Mouse (Mus musculus) heart, embryonic 11.5 days (tissue): ENCODE results near the gene Ablim1. TPM values are rescaled to one million over a fixed set of nuclear protein-coding genes. Genes with fewer than 3 reads are reported as not detected.

Experiments
- ATAC-seq: fragments of 200-750 bp; cut with Nextera tagmentation; replicated peaks from 2 replicates; pipeline ENCODE4 v1.8.0; 2017; ENCODE audit warnings: moderate library complexity; ENCODE audit not compliant: insufficient number of reproducible peaks, low FRiP score, low TSS enrichment
- H3K27ac ChIP-seq: fragments of 300-500 bp; sonication (generic); 2 replicates; pipeline ENCODE4 v1.5.1; 2014; ENCODE audit warnings: mild to moderate bottlenecking, low read depth, low read length
- H3K27me3 ChIP-seq: fragments of 300-500 bp; sonication (generic); 2 replicates; pipeline ENCODE4 v1.6.1; 2014; ENCODE audit warnings: mild to moderate bottlenecking, low read length, mixed read lengths; ENCODE audit not compliant: control insufficient read depth, insufficient read depth
- H3K36me3 ChIP-seq: fragments of 300-500 bp; sonication (generic); 2 replicates; pipeline ENCODE4 v1.6.1; 2014; ENCODE audit warnings: mild to moderate bottlenecking, low read length, moderate library complexity, mixed read lengths; ENCODE audit not compliant: control insufficient read depth, insufficient read depth
- H3K4me1 ChIP-seq: fragments of 300-500 bp; sonication (generic); 2 replicates; pipeline ENCODE4 v1.6.1; 2014; ENCODE audit warnings: low read length; ENCODE audit not compliant: control insufficient read depth, insufficient read depth
- H3K4me2 ChIP-seq: fragments of 300-500 bp; sonication (generic); 2 replicates; pipeline ENCODE4 v1.6.1; 2014; ENCODE audit warnings: mild to moderate bottlenecking, moderate library complexity
- H3K4me3 ChIP-seq: fragments of 300-500 bp; sonication (generic); 2 replicates; pipeline ENCODE4 v1.5.1; 2014; ENCODE audit warnings: low read depth, low read length
- H3K9ac ChIP-seq: fragments of 300-500 bp; sonication (generic); 2 replicates; pipeline ENCODE4 v1.6.1; 2014; ENCODE audit warnings: mild to moderate bottlenecking, low read depth, low read length, moderate library complexity
- H3K9me3 ChIP-seq: fragments of 300-500 bp; sonication (generic); replicated peaks from 2 replicates; pipeline ENCODE4 v1.6.1; 2016; ENCODE audit warnings: low read length; ENCODE audit not compliant: control insufficient read depth
- WGBS: fragments of 180-500 bp; shearing (Covaris S2); extraction: QIAGEN DNeasy Blood & Tissue Kit; methylation state at CpG from one replicate; pipeline ENCODE4 v1.1.7; 2014; ENCODE audit not compliant: insufficient replicate concordance; 5-methylcytosine and 5-hydroxymethylcytosine counted together
- polyA plus RNA-seq: library from polyadenylated mRNA; unstranded; fragments of >200 nt; fragmentation: Nextera tagmentation; extraction: Ambion mirVana; gene quantifications from 2 replicates; pipeline ENCODE4 v1.2.1, GENCODE M21; 2014

Ablim1 gene
- polyA plus RNA-seq, 1 experiment from 2014 or later = 45.8 TPM

DNA sequence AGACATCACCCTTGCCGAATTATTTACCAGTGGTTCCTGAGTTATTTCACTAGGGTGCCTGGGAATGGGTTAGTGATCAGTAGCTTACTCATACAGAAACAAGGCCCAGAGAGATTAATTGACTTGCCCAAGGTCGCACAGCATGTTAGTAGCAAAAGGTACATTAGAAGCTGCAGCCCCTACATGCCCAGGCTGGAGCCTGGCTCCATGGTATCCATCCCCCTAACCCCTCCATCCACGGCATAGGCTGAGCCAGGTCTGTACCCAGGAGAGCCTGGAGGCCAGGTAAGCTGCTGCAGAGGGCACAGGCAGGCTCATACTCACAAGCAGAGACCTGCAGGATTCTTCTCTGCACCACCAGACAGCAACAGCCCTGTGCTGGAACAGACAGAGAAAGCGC lies 312.8 kb downstream of the Ablim1 start:
- no peaks in the 10 kb centered on the region for H3K9me3 ChIP-seq
- no peak for ATAC-seq
- no peaks in the 10 kb centered on the region for H3K36me3 ChIP-seq
- no peak overlapping the region for H3K9ac ChIP-seq
- no peak overlapping the region for H3K4me2 ChIP-seq
- H3K27me3 ChIP-seq = no peaks in the 10 kb centered on the region; the same call in 1 of the 2 replicates
- H3K27ac ChIP-seq = no peak overlapping the region
- no peak overlapping the region for H3K4me3 ChIP-seq
- 84% methylated on average over 4 of the region's 4 CpGs for WGBS
- peaks cover 9% of the 10 kb centered on the region for H3K4me1 ChIP-seq

DNA sequence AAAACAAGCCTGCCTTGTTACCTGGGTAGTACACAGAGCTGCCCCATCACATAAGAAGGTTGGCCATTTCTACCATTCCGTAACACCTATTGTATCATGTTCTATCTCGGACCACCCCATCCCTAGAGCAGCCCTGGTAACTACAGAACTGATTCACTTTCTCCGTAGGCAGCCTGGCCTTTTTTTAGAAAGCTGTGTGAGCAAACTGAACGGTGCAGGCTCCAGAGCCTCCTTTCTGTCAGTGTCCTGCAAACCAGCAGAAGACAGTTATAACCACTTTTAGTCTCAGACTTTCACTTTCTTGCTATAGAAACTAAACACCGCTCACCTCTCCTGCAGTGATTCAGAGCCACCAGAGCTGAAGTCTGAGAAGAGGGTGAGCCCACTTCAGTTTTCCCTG lies 314.1 kb downstream of the Ablim1 start:
- no peaks in the 10 kb centered on the region for H3K27me3 ChIP-seq
- H3K4me1 ChIP-seq = peaks cover 11% of the 10 kb centered on the region
- 64% methylated on average over 5 of the region's 5 CpGs for WGBS
- H3K27ac ChIP-seq = no peak overlapping the region
- ATAC-seq = no peak
- no peak overlapping the region for H3K4me3 ChIP-seq
- H3K4me2 ChIP-seq = no peak overlapping the region
- no peaks in the 10 kb centered on the region for H3K36me3 ChIP-seq
- peak overlapping the region; percentile 3; the same call in 1 of the 2 replicates for H3K9ac ChIP-seq
- no peaks in the 10 kb centered on the region for H3K9me3 ChIP-seq

DNA sequence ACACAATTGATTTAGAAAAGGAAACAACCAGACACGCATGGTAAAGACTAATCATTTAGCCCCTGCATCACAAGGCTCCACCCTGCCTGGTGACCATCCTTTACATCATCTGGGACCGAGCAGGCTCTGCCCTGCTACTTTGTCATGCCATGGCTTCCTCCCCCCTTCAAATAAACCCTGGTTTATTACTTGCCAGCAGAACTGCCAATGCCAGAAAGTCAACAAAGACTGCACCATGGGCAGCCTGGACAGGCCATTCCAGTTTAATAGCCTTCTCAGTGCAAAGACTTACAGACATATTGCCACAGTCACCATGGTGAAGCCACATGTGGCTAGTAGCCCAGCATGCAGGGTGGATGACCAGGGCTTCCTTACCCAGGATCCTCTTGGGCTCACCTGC lies 314.9 kb downstream of the Ablim1 start:
- H3K9me3 ChIP-seq = no peaks in the 10 kb centered on the region
- no peak overlapping the region for H3K9ac ChIP-seq
- peaks cover 11% of the 10 kb centered on the region for H3K4me1 ChIP-seq
- ATAC-seq = no peak
- H3K36me3 ChIP-seq = no peaks in the 10 kb centered on the region
- H3K27ac ChIP-seq = no peak overlapping the region
- no peak overlapping the region for H3K4me3 ChIP-seq
- H3K27me3 ChIP-seq = no peaks in the 10 kb centered on the region
- WGBS = 60% methylated on average over 2 of the region's 2 CpGs
- H3K4me2 ChIP-seq = no peak overlapping the region

DNA sequence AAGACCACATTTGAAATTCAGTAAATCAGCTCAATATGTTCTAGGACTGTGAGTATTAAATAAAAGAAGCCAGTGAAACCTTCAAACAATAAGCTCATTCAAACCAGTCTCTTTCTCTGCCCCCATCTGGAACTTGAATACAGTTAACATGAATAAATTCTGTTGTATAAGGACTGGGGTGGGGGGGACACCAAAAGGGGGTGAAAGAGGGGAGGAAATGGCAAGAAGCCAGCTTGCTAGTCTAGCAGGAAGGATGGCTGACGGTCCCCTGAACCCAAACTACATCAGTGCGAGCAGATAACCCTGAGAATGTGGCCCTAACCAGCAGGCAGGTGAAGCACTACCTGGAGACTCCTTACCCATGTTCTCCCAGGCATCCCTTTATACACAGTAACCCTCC lies 315.8 kb downstream of the Ablim1 start:
- H3K27ac ChIP-seq = no peak overlapping the region
- H3K4me2 ChIP-seq = no peak overlapping the region
- H3K4me1 ChIP-seq = peaks cover 11% of the 10 kb centered on the region
- no peak overlapping the region for H3K9ac ChIP-seq
- H3K36me3 ChIP-seq = no peaks in the 10 kb centered on the region
- 82% methylated on average over 2 of the region's 2 CpGs for WGBS
- no peak overlapping the region for H3K4me3 ChIP-seq
- H3K27me3 ChIP-seq = no peaks in the 10 kb centered on the region
- no peaks in the 10 kb centered on the region for H3K9me3 ChIP-seq
- no peak for ATAC-seq

DNA sequence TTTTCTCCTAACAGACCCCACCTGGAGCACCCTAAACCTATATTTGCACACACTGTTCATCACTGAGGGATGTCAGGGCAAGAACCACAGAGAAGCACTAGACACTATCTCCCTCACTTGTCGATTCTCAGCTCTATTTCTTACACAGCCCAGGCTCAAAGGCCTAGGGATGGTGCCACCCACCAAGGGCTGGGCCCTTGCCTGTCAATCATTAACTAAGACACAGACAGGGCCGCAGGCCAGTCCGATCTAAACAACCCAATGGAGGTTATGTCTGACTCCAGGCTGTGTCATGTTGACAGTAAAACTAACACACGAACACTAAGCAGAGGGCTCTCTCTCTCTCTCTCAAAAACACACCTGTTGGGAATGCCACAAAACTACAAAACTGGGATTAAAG lies 316.4 kb downstream of the Ablim1 start:
- no peak overlapping the region for H3K4me3 ChIP-seq
- no peaks in the 10 kb centered on the region for H3K27me3 ChIP-seq
- peaks cover 11% of the 10 kb centered on the region for H3K4me1 ChIP-seq
- no peak overlapping the region for H3K4me2 ChIP-seq
- H3K9me3 ChIP-seq = no peaks in the 10 kb centered on the region
- ATAC-seq = no peak
- no peak overlapping the region for H3K9ac ChIP-seq
- no peak overlapping the region for H3K27ac ChIP-seq
- H3K36me3 ChIP-seq = no peaks in the 10 kb centered on the region
- WGBS = 74% methylated on average over 4 of the region's 4 CpGs

DNA sequence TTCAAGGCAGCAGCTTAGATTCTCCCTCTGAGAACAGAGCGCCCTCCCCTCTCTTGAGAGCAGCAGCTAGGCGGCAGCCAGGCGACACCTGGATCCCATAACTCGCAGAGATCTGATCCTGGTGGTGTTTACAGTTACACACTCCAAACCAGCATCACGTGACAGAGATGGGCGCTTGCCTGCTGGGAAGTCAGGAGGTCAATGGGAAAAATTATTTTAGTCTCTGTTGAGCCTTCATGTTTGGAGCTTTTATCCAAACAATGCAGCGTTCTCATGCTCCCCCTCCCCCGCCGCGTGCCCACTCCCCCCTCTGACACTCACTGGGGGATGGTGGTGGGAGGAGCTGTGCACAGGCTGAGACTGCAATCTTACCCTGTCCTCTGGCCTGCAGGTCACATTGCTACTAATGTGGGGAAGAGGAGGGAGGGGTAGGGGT lies 317.5 kb downstream of the Ablim1 start:
- Histone ChIP-seq H3K4me3 (peak overlapping the region; percentile 17), H3K4me1 (peaks cover 11% of the 10 kb centered on the region), H3K36me3 (no peaks in the 10 kb centered on the region), H3K4me2 (peak overlapping the region; percentile 52), H3K27me3 (no peaks in the 10 kb centered on the region), H3K9ac (no peak overlapping the region), H3K27ac (peak overlapping the region; percentile 51; the same call in 1 of the 2 replicates), H3K9me3 (no peaks in the 10 kb centered on the region)
- WGBS = 5% methylated on average over 10 of the region's 10 CpGs
- ATAC-seq = no peak

DNA sequence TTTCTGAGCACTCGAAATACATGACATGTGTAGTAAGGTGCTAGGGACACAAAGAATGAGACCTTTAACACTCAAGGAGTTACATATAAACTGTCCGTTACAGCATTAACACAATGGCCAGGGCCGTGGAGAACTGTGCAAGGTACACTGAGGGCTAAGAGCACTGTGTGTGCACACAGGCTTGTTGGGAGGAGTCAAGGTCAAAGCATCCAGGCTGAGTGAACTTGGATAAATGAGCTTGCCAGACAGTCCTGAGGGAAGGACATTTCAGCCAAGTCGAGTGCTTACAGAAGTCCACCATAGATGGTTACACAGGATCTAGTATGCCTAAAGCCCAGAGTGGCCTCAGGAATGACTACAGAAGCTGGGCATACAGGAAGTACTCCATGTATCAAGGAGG lies 319.3 kb downstream of the Ablim1 start:
- H3K36me3 ChIP-seq = no peaks in the 10 kb centered on the region
- ATAC-seq = no peak
- H3K4me1 ChIP-seq = peaks cover 15% of the 10 kb centered on the region
- 76% methylated on average over 4 of the region's 4 CpGs for WGBS
- H3K27me3 ChIP-seq = no peaks in the 10 kb centered on the region
- H3K27ac ChIP-seq = no peak overlapping the region
- H3K4me2 ChIP-seq = no peak overlapping the region
- H3K9ac ChIP-seq = no peak overlapping the region
- no peaks in the 10 kb centered on the region for H3K9me3 ChIP-seq
- H3K4me3 ChIP-seq = no peak overlapping the region

DNA sequence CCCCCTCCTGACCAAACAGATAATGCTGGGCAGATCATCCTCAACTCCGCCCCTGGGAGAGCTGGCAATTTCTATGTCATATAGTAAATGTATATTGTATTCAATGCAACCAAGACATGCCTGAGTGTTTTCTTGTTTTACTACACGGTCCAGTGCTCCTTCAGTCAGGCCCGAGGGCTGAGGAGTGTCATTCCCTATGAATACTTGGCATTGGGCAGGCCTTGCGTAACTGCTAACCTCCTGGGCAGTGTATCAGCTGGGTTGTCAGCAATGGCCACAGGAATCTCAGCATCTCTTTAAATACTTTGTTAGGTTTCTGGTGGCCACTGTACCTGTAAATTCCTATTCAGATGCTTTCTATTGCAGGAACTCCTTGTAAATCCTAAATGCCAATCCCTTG lies 320.1 kb downstream of the Ablim1 start:
- H3K9me3 ChIP-seq = no peaks in the 10 kb centered on the region
- ATAC-seq = no peak
- 74% methylated on average over 4 of the region's 4 CpGs for WGBS
- H3K27me3 ChIP-seq = no peaks in the 10 kb centered on the region
- no peak overlapping the region for H3K9ac ChIP-seq
- no peak overlapping the region for H3K27ac ChIP-seq
- H3K36me3 ChIP-seq = no peaks in the 10 kb centered on the region
- H3K4me3 ChIP-seq = no peak overlapping the region
- no peak overlapping the region for H3K4me2 ChIP-seq
- H3K4me1 ChIP-seq = peaks cover 15% of the 10 kb centered on the region

DNA sequence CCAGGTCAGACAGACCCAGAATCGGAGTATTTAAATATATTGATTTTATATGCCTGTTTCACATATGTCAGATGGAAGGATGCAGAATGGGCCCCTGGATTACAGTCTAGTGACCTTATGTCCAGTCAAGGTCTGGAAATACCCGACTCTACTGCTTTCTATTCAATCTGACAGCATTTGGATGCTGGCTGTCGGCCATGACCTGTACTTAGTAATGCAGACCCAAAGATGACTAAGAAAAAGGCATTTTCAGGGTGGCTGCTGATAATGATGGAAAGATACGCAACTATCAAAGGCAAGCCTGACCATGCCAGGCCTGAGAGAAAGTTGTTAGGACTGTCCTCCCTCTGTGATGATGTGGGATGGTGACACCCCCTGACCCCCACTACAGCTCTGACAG lies 321.0 kb downstream of the Ablim1 start:
- ATAC-seq = no peak
- H3K4me1 ChIP-seq = peaks cover 17% of the 10 kb centered on the region
- H3K27me3 ChIP-seq = no peaks in the 10 kb centered on the region
- no peak overlapping the region for H3K9ac ChIP-seq
- no peaks in the 10 kb centered on the region for H3K36me3 ChIP-seq
- H3K27ac ChIP-seq = no peak overlapping the region
- no peak overlapping the region for H3K4me3 ChIP-seq
- WGBS = 70% methylated on average over 4 of the region's 4 CpGs
- no peak overlapping the region for H3K4me2 ChIP-seq
- H3K9me3 ChIP-seq = no peaks in the 10 kb centered on the region
